Mouse (Mus musculus) cerebellum, adult 9-10 months (tissue): ENCODE data around the gene Ndufb10.

Source experiments
- DNase-seq: peaks from one replicate; pipeline ENCODE4 v3.0.0; 2022

Ndufb10 gene

DNA sequence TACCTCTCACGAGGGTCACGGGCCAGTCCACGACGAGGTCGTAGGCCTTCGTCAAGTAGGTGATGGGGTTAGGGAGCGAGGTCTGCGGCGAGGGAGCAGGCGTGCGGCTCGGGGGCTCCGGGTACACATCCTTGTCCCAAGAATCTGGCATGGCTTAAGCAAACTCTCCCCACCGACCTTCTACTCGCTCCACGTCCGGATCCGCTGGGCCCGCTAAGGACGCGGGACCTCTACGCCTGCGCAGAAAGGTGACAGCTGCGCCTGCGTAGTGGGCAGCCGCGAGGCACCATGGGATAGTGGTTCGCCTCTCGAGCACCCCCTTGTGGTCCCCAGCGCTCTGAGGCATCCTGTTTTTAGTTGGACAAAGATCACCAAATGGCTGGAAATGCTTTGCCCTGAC is at the start of gene Ndufb10:
Gene Ndufb10 (minus strand): TSS at position 295 of the 400 bp plus-strand sequence.
- peak; percentile 97 for DNase-seq

DNA sequence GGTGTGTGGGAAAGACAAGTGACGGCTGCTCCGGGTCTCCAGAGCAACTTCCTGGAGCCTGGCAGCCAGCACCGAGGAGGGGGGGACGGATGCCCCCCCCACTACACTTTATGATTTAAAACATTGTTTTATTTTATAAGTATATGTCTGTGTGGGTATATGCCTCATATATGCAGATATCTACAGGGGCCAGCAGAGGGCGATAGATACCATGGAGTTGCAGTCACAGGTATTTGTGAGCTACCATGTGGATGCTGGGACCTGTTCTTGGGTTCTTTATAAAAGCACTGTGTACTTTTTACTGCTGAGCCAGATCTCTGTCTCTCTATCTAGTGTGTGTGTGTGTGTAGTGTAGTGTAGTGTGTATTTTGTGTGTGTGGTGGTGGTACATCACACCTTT is 49.0 kb upstream of the Ndufb10 start:
- no peak for DNase-seq

DNA sequence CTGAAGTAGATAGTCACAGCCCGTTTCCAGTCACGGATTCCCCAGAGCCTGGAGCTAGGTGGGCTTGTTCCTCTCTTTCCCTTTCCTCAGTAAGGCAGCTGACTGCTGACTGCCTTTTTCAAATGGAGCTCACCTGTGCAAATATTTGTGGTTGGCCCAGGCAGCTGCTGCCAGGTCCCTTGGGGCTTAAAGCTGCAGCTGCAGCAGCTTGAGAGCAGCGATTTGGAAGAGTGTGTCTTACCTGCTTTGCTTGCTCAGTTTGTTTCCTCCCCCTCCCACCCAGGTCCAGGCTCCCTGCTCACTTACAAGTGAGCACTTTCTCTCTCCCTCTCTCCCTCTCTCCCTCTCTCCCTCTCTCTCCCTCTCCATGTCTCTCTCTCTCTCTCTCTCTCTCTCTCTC is 44.9 kb upstream of the Ndufb10 start:
- no peak for DNase-seq

DNA sequence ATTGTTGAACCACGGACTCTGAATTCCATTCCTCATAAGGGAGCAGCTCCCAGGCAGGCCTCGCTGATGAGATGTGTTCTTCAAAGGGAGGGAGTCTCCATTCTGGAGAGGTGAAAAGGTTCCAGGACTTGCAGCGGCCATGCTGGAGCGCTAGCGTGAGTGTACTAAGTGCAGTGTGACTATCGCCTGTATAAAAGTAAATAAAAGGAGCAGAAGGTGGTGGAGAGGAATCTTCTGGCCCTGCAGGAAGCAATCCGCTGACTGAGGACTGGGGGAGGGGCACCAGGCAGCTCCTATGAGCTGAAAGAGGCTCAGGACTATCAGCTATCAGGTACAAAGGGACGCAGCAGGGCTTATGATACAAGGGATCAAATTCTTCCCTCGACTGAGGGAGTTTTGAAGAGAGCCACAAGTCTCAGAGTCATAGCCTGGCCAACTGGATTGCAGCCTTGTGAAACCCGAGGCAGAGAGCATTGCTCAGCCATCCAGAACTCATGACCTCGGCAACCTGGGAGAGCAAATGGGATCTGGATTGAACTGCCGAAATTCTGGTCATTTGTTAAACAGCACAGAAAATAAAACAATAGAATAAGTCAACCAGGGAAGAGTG is 42.1 kb upstream of the Ndufb10 start:
- no peak for DNase-seq

DNA sequence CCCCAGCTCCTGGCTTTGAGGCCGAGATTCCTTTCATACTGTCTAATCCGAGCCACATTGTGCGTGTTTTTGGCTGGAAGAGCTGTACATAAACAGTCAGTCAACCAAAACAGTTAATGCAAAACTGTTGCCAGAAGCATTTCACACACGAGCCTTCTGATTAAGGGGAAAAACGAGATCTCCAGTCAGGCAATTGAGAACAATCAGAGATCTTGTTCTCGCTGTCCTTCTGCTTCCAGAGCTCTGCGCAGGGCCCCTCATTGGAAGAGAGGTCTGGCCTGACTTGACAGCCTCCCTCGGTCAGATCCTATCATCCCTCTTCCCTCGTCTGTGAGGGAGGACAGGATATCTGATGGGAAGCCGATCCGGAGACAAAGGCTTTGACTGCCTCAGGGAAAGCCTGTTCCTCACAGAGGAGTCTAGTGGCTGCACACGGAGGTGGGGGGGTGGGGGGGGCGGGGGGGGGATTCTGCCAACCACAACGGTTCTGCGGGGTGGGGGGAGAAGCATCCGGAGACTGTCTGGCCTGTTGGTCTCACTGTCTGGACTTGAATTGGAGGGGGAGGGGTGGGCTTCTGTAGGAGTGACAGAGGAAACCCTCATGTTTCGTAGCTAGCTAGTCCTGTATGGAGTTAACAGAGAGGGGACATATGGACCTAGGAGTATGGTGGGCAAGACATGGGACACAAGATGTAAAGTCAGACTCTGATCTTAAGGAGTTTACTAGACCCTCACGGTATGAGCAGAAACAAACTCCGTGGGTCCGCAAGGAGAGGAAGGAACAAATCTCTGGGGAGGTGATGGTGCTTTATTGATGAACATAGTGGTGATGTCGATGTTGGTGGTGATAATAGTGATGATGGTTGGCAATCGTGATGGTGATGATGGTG is 41.0 kb upstream of the Ndufb10 start:
- no peak for DNase-seq

DNA sequence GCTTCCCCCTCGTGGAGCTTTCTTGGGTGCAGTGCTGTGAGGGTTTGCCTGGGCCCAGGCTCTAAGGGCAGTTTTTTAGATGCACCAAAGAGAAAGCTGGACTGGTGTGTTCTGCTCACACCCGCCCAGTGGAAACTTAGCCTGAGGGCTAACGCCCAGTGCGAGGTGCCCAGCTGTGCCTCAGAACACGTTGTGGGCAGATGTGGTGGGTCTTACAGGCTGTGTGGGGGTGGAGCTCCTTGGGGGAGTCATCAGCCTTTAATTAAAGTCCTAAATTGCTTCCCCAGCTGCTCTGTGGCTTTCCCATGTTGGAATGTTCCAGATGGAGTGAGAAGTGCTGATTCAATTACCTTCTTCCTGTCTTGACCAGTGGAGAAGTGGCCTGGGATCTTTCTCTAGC is 36.8 kb upstream of the Ndufb10 start:
- DNase-seq = no peak

DNA sequence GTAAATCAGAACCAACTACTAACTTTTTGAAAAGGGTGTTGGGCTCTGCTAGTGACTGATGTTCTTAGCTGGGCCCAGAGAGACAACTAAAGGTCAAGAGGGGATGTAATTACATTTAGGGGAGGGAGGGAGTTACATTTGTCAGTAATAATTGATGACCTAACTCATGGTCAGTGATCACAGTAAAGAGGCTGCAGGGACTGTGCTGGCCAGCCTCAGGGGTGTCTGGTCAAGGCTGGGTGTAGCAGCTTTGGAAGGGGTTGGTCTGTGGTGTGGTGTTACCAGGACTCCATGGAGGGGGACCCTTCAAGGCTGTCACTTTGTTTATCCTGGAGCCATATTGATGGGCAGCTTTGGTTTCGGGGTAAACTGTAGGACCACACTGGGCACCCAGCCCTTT is 33.1 kb upstream of the Ndufb10 start:
- DNase-seq = no peak

DNA sequence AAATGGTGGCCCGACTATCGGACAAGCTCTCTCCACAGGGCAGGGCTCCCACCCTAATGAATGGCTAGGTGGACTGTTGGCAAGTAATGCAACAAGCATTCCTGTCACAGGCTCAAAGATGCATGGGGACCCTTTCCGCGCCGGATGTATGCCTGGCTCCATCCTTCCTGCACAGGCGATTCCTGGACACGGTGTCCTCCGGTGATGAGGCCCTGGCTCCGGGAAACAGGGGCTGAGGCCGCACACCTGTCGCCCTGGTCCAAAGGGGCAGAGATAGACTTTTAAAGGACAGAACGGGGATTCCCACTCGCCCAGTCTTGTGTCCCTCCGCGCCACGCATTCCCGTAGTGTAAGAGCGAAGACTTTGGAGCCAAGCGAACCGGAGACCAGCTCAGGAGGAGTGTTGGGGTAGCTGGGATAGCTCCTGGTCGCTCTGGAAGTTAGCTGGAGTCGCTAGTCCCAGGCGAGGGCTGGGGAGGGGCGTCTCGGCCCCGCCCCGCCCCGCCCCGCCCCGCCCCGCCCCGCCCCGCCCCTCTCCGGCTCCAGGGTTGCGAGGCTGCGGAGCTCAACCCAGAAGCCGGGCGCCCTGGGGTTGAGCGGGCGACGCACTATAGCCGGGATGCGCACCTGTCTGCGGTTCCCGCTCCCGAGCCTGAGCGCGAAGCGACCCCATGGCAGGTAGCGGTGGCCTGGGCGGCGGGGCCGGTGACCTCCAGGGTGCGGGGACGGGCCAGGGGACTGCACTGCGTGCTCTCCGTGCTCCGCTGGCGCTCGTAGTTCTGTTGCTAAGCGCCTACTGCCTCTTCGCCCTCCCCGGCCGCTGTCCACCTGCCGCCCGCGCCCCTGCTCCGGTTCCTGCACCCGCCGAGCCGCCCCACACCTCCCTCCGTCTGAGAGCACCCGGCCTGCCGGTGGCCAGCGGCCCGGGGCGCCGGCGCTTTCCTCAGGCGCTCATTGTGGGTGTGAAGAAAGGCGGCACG is 28.4 kb upstream of the Ndufb10 start, which contains the start of gene Hs3st6:
Gene Hs3st6 (plus strand): TSS at position 574 of the 980 bp plus-strand sequence.
- DNase-seq = no peak

DNA sequence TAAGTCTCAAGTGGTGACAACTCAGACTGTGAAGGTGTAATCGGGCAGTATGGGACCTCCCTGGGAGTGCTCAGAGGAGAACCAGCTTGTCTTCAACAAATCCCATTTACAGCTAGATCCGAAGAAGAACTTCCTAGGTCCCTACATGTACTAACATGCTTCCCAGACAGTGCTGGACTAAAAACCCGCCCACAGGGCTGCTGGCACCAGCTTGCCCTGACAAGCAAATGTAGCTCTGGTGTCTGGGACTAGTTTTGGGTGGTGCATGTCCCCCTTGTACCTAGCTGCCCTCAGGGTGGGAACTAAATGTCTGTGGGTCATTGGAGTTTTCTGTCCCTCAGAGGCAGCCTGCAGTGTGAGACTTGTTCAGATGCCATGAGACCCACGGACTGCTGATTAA is 27.2 kb upstream of the Ndufb10 start:
- no peak for DNase-seq

DNA sequence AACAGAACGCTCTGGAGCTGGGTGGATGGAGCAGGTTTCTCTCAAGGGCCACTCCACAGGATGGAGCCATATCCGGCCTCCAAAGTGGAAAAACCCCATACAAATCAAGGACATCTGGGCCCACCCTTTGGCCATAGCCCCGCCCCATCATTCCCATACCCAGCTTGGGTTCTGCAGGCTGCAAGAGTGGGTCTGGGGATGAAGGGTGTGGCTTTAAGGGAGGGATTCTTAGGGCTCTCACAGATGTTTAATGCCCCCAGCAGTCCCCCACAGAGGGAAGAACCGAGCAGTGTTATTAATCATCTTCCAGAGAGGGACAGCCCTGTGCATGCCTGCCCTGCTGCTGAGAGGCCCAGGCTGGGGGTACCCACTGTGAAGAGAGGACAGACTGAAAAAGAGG is 22.7 kb upstream of the Ndufb10 start:
- no peak for DNase-seq

DNA sequence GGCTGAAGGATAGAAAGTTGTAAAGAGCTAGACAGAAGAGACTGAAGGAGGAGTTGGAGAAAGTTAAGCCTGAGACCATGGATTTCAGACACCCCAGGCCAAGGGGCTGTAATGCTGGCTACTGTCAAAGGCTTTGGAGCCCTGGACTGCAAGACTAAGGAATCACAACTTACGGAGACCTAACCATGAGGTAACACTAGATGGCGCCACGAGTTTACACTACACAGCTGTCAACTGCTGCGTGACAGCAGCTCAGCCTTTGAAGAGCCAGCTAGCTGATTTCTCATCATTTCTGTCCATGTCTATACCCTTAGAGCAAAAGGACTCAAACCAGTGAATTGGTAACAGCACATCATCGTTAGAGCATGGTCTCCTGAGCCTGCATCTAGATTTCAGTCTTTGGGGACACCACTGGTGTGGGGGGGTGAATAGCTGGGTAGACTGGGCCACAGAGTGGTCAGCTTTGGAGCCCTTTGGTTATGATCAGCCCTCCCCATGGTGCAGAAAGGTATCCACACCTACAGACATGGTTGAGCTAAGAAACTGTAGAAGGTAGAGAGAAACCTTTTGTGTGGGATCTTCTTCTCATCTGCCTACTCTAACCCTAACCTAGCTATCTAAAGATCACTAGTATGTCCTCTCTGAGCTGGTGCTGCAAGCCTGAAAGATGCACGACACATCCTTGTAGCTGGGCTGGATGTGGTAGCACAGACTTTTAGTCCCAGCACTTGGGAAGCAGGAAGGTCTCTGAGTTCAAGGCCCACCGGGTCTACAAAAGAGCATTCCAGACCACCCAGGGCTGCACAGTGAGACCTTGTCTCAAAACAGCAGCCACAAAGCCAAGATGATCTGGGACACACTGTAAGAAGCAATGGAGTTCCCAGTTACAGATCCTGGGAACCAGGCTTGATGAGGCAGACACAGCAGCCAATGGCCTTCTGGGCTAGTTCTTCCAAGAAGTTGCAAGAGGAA is 21.5 kb upstream of the Ndufb10 start:
- peak; percentile 75 for DNase-seq

DNA sequence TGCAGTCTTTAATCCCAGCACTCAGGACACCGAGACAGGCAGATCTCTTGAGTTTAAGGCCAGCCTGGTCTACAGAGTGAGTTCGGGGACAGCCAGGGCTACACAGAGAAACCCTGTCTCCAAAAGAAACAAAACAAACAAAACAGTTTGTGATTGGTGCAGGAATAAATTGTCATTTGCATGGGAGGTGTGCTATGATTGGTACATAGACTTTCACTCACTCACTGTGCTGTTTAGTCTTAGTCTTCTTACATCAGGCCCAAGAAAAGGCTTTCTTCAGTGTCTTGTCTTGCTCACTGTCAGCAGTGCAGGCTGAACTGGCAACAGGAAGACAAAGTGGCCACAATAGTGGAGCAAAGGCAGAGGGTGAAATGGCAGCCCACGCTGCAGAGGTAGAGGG is 20.1 kb upstream of the Ndufb10 start:
- DNase-seq = no peak

DNA sequence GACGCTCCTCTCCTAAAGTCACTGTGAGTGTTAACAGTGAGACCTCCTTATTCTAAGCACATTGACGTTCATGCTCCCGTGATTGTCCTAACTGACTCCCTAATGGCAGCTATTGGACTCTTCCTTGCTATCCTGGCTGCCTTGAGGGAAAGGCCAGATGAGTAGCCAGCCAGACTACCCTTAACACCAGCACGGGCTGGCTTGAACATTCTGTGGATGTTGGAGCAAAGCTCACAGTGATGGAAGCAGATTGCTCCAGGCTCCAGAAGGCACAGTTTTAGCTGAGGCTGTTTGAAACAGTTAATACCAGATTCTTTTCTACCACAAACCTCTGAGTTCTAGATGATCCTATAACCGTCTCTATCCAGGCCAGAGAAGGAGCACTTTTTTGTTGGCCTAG is 19.6 kb upstream of the Ndufb10 start:
- no peak for DNase-seq

DNA sequence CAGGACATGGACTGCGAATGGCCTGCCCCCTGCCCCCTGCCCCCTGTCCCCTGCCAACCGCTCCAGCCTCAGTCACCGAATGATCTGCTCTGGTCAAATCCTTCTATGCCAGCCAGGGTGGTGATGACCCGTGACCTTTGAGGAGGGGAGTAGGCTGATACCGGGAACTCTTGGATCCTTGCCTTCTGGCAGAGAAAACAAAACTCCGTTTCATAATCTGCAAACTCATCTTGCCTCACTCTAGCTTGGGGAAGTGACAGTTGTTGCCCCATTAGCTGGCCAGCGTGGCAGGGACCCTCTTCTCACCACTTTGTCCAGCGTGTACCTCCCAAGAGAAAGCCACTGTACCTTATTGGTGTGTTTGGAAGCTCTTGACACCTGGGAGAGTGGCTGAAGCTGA is 18.0 kb upstream of the Ndufb10 start:
- DNase-seq = no peak

DNA sequence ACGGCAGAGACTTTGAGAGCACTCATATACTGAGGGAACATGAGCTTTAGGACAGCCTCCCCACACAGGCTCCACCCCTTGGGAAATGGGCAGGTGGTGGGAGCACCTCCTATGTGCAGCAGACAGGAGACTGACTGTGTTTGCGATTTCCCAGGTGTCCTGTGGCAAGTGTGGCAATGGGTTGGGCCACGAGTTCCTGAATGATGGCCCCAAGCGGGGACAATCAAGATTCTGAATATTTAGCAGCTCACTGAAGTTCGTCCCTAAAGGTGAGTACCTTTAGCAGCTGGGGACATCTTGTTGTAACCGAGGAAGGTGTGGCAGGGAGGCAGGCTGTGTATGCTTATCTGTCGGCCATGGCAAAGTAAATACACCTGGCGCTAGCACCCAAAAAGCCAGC is 15.6 kb upstream of the Ndufb10 start:
- no peak for DNase-seq

DNA sequence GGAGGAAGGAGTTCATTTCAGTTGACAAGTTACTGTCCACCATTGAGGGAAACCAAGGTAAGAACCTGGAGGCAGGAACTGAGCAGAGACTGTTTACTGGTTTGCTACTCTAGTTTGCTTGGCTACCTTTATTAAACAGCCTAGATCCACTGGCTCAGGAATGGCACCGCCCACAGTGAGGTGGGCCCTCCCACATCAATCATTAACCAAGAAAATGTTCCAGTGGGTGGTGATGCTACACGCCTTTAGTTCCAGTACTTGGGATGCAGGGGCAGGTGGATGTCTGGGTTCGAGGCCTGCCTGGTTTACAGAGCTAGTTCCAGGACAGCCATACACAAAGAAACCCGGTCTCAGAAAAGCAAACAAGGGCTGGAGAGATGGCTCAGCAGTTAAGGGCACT is 14.0 kb upstream of the Ndufb10 start:
- no peak for DNase-seq

DNA sequence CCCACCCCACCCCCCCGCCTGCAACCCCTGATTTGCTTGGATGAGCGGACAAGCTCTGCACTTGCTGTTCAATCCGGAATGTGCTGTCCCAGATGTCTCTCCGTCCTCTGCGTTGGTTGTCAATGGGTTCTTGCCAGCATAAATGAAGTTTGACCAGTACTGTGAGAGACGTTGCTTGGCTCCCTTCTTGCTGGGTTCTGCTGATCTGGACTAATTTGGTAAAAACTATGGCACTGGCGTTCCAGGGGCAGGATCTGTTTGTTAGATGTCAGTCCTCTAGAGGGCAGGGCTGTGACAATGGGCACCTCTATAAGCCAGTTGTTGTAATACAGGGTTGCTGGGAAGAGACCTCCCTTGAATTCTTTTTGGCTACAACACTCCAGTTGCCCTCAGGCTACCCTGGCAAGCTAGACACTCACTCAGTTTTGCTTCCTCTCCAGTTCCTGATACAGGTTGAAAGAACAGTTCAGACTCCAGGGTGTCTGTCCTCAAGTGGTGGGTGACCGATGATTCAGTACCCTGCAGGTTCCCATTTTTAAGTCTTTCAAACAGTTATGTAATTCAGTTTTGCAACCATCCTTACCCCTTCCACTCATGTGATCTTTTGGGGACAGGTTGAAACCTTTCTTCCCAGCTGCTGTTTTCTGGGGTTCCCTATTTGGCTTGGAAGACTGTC is 13.0 kb upstream of the Ndufb10 start:
- no peak for DNase-seq

DNA sequence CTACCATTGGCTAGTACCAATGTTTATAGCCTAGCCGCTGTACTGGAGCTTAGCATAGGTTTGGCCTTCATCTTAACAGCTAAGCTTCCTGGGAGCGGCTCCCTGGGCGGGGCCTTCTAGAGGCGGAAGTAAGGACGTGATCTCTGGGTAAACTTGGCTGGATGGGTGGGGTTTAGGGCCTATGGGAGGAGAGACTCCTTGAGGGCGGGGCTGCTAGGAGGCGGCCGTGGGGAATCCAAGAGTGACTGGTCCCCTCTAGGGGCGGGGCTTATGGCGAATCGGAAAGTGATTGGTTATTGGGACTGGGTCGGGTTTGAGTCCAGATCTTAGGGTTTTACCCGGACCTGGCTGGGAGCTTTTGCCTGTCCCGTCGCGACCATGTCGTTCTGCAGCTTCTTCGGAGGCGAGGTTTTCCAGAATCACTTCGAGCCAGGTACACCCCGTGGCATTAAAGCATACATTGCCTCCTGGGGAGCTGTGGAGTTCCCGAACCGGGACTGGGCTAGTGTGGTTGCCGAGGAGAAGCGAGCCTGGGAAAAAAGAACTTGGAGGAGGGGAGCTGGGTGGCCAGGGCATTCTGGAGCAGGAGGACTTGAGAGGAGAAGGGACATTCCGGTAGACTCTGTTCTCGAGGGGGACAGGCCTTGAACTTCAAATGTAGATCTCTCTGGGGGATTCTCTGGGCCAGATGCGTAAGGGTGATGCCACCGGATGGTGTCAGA is 12.2 kb upstream of the Ndufb10 start, which contains the start of gene Msrb1:
Gene Msrb1 (plus strand): TSS at position 313 of the 722 bp plus-strand sequence.
- peak; percentile 96 for DNase-seq

DNA sequence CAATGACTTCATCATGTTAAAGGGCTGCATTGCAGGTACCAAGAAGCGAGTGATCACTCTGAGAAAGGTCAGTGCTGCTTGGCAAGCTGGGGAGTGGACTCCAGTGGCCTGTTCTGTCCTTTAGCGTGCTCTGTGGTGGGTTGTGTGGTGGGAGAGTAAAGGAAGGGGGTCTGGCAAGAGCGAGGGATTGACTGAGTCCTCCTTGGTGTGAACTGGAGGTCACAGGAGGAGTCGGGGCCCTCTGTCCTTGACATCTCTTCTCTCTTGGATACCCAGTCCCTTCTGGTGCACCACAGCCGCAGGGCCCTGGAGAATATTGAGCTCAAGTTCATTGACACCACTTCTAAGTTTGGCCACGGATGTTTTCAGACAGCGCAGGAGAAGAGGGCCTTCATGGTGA is 11.2 kb upstream of the Ndufb10 start:
- DNase-seq = no peak

DNA sequence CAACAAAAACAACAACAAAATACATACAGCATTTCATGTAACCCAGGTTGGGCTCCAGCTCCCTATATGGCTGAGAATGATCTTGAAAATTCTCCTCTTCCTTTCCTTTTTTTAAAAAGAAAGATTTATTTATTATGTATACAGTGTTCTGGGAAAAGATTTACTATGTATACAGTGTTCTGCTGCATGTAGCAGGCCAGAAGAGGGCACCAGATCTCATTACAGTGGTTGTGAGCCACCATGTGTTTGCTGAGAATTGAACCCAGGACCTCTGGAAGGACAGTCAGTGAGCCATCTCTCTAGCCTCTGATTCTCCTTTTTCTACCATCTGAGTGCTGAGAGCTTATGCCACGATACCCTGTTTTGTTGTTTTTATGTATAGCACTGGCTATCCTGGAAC is 10.2 kb upstream of the Ndufb10 start:
- no peak for DNase-seq
